Mouse (Mus musculus) lung, postnatal 36 days (tissue): ENCODE measurements around the gene Sept11.
A peak's percentile ranks its signal among the peaks of the same experiment; 100 is the strongest.

Source experiments
- DNase-seq: peaks from one replicate; pipeline ENCODE4 v3.0.0; 2022; ENCODE audit warnings: mixed read lengths

Sept11 gene

DNA sequence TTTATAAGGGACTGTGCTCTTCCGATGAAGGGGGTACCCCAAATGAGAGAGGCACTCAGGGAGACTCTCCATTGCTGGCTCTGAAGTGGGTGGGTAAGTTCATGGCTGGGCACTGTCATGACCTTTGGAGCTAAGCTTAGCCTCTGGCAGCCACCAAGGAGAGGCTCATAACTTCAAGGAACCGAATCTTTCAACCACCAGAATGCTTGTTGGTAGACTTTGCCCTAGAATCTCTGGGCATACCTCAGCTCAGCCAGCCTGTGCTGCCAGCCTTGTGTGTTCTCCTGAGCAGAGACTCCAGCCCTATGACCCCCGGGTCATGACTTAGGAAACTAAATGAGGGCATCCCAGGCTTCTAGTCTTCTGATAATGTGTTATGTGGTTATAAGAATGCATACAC, 35.5 kb downstream of the Sept11 start:
- DNase-seq = no peak

DNA sequence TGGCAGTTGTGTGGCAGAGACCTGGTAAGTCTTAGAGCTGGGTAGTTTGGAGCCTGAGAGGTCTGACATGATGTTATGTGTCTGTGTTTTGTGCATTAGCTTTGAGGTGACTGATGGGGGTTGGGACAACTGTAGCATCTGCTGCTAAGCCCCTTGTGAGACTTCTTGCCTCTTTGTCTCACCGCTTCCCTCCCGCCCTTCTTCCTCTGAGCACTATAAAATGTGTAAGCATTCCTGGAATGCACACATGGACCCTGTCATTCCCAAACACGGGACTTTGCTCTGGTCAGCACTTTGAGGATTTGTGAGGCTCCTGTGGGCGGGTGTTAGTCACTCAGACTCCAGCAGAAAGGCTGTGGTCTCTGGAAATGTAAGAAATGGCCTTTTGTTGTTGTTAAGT, 36.7 kb downstream of the Sept11 start:
- DNase-seq = no peak

GRCm38 (mm10) chr5:93131401-93131800, 38.2 kb downstream of the Sept11 start:
- DNase-seq = no peak

- peak; percentile 41 for DNase-seq
These were observed 40.4 kb downstream of the Sept11 start for GRCm38 (mm10) chr5:93133445-93134244.

GRCm38 (mm10) chr5:93135368-93136107, 42.3 kb downstream of the Sept11 start:
- no peak for DNase-seq

DNA sequence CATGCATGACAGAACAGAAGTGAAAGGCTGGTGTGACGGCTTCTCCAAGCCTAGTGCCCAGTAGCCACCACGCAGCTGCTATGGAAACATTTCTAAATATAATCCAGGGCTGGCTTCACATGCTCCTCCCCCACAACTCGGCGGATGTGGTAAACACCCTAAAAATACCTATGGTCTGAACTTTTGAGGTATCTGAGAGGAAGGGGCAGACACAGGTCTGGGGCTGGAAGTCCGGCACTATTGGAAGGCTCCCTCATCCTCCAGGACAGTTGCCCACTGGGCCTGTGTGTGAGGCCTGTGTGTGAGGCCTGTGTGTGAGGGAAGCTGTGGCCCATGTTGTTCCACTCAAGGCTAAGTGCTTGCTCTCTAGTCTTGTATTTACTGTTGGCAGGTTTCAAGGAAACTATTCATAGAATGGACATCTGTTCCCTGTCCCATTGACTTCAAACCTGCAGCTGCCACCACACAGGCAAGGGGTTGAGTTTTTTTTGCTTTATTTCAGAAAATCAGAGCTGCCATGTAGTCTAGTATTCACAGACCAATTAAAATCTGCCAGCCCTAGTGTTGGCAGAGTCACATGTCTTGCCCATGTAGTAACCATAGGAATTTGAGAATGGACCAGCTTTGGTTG, 43.8 kb downstream of the Sept11 start:
- peak; percentile 79 for DNase-seq

GRCm38 (mm10) chr5:93139350-93139749, 46.1 kb downstream of the Sept11 start:
- DNase-seq = no peak

GRCm38 (mm10) chr5:93140747-93141146, 47.5 kb downstream of the Sept11 start:
- DNase-seq = no peak

GRCm38 (mm10) chr5:93143360-93144091, 50.3 kb downstream of the Sept11 start:
- no peak for DNase-seq

- DNase-seq = no peak
These were observed 51.6 kb downstream of the Sept11 start for GRCm38 (mm10) chr5:93144874-93145273.

DNA sequence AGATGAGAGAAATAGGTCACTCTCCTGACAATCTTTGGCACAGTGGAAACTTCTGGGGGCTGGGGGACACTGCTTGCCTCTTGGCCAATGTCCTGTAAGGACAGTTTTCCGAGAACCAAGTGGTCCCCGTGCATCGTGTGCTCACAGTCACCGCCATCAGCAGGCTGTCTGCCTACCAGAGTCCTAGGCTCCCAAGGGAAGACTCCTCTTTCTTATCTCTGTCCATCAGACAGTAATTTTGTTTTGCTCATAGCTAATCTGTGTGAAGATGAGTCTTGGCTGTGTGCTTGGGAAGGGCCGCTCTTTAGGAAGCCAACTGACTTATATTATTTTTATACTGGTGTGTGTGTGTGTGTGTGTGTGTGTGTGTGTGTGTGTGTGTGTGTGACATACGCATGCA, 52.3 kb downstream of the Sept11 start:
- DNase-seq = no peak

- DNase-seq = peak; percentile 41
These were observed 56.9 kb downstream of the Sept11 start for GRCm38 (mm10) chr5:93149969-93150777.

GRCm38 (mm10) chr5:93151985-93152384, 58.7 kb downstream of the Sept11 start:
- DNase-seq = no peak

DNA sequence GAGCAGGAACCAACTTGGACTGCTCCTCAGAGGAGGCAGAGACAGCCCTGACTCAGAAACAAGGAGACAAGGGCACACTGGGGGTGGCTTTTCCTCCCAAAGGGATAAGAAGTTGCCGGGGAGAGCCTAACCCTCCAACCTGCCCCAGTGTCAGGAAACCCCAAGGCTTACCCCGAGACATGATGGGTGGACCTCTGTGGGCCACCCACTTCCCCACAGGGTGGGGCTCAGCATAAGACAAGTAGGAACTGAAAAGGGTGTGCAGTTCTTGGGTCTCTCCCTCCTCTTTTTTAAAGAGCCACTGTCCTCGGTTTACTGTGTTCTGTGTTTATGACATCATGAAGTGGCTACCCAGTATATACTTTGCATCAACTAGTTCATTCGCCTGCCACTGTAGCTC, 59.2 kb downstream of the Sept11 start:
- DNase-seq = peak; percentile 64

DNA sequence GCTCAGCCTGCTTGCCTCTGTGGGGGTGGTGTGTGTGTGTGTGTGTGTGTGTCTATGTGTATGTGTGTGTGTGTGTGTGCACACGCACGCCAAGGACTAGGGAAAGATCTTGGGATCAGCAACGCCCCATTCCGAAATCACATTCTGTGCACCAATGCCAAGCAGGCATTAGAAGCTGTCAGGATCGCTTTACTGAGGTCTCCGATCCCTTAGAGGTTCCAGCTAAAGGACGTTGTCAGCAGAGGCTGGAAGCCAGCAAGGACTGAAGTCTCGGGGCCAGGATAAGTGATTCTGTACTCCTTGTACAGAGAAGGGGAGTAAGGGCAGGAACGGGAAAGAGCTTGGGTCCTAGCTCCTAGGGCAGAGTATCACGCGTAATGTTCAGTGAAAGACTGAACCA, 61.2 kb downstream of the Sept11 start:
- no peak for DNase-seq

DNA sequence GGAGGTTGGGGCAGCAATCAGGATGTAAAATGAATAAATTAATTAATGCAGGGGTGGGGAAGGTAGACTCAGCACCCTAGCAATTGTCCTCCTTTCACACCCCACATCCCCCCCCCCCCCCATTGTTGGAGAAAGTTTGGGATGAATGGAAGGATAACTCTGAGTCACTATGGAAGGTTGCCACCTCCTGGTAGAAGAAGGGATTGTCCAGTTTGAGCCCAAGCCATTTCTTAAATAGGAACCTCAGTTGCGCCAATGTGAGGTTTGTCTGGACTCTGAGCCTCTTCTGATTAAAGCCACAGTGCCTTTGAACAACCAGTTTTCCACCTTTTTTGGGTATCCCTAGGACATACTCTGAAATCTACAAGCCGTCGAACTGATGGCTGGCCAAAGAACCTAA, 70.3 kb downstream of the Sept11 start:
- peak; percentile 86 for DNase-seq

DNA sequence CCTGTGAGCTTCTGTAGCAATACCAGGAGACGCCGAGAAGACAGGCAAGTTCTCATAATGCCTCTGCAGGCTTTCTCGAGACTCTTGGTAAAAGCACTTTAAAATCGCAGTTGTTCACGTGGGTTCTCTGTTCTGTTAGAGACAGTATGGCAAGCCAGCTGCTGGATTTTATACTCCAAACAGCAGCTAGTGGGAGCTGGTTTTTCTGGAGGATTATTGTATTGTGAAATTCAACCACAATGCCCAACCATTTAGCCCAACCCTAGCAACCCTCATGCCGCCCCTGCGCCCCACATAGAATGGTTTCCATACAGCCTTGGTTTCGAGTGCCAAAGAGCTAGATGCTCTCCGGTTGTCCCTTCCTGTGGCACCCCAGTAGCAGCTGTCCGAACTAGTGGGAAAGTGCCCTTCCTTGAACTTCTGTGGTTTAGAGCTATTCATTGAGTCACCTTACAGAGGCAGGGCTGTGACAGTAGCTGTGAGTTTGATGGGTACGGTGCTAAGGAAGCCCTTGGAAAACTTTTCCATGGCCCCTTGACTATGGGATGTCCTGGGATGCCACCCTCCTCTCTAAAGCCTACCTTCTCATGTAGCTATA, 74.8 kb downstream of the Sept11 start:
- no peak for DNase-seq

DNA sequence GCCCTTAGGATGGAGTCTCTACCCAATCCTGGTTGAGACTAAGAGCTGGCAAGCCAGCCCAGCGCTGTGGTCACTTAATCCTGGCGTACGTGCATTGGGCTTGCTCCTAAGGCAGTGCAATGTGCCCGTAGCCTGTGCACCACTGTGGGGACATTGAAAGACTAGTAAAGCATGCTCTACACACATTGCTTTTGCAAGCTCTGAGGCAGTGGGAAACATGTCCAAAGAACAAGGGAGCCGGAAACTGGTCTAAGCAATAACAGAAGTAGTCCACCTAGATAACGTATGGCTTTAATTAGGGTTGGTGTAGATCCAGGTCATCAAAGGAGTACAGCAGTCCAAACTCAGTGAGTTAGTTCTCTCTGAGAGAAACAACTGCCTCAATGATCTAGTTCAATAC, 75.4 kb downstream of the Sept11 start:
- DNase-seq = no peak

GRCm38 (mm10) chr5:93171420-93171819, 78.2 kb downstream of the Sept11 start:
- DNase-seq = no peak

- no peak for DNase-seq
These were observed 79.3 kb downstream of the Sept11 start for GRCm38 (mm10) chr5:93172536-93172935.

DNA sequence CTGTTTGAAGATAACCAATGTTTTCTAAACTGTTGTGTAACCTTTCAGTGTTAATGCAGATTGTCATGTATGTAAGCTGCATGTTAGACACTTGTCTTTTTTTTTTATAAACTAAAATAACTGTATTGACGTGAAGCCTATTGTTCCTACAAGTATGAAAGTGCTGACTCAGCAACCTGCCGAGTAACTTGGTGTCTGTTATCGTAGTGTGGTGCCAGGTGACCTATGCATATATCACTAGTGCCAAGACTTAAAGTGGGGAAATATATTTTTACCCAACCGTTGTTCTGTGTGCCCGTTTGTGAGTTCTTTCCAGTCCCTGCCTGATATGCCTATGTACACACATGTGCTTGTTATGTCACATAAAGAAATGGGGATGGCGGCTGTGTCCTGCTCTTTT, 81.4 kb downstream of the Sept11 start:
- no peak for DNase-seq

- no peak for DNase-seq
These were observed 85.4 kb downstream of the Sept11 start for GRCm38 (mm10) chr5:93178616-93179015.
